Mouse (Mus musculus): ENCODE results near the gene Ankdd1a. TPM values are rescaled to one million over a fixed set of nuclear protein-coding genes. Genes with fewer than 3 reads are reported as not detected.

The Ankdd1a gene
- total RNA-seq, 2 experiments from 2014 or later, result 0.22 TPM; not detected in 1

DNA sequence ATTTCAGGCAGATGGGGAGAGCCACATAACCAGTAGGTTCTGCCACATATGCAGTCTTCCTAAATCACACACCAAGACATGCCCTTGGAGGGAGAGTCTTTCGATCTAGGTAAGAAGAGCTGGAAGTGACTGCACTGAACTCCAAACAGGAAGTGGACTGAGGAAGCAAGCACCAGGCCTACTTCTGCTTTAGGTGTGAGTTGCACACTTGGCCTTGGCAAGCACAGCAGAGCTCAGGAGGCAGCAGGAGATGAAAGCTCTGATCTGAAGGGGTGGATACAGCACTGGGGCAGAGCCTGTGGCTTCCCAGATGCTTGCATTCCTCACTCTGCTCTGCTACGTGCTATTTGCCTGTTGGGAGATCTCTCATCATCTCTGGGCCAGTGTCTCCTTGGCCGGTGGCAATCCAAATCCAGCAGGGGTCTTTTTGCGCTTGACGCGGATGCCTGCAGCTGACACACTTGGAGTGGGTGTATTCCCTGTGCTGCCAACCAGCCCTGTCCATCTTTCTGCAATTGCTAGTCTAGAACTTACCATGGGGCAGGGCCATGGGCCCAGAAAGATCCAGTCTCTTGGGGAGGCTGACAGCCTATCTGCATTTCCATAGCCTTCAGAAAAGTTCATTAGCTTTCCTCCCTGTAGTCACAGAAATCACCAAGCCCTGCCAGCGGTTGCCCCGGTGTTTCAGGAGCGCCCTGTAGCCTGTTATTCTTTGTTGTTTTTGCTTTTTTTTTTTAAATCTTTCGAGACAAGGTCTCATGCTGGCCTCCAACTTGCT is 25.8 kb upstream of the Ankdd1a start:
- intact Hi-C loops (cut with DNase I), result no loop called here
- DNase-seq, result no peak

DNA sequence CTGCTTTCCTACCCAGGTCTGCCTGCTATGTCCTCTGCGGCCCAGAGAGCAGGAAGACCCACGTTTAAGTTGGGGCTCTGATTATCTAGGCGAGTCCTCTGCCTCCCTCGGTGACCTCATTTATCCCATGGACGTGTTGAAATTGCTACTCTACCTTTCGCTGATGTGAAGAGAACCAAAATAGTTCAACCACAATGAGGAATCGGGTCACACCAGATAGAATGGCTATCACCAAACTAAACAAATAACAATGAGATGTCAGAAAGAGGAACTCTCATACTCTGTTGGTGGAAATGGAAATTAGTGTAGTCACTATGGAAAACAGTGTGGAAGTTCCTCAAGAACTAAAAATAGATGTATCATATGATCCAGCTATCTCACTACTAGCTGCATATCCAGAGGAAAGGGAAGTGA is 22.1 kb upstream of the Ankdd1a start:
- DNase-seq, result no peak
- intact Hi-C loops (cut with DNase I), result loop anchor here (5.0 kb wide), 1 partner anchor 35 kb away; no protein-coding TSS in a partner anchor

DNA sequence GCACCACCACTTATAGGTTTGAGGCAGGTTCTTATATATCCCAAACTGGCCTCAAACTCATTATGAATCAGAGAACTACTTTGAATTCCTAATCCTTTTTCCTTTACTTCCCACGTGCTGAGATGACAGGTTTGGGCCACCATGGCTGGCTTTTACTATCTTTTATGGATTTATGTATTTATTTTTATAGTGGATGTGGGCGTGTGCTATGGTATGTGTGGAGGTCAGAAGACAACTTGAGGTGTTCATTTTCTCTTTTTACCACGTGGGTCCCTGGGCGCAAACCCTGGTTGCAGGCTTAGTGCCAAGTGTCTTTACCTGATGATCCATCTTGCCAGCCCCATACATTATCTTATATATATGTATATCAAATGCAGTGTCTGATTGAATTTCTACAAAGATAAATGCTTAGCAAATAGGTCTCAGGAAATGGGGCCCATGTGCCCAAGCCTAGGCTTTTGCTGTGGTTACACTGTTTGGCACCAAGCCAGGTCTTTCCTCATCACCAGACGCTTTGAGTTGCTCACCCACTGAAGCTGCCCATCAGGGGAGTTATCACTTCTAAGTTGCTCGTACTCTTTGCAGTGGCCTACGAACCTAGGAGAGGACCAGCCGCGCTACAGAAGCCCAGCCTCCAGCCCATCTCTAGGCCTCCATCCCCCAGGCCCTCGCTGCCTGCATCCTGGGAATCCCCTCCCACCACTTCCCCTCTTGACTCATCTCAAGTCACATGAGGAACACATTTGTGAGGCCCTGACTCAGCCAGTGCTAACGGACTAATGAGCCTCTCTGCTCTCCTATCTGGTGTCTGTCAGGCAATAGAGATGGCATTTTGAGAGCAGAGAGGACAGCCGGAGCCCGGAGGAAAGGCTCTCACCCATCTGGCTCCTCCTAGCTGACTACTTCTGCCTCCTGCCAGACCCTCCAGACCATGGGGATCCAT is 21.4 kb upstream of the Ankdd1a start:
- intact Hi-C loops (cut with DNase I), result loop anchor here (5.0 kb wide), 1 partner anchor 36 kb away; no protein-coding TSS in a partner anchor
- DNase-seq, result peak; percentile 63 to 67

DNA sequence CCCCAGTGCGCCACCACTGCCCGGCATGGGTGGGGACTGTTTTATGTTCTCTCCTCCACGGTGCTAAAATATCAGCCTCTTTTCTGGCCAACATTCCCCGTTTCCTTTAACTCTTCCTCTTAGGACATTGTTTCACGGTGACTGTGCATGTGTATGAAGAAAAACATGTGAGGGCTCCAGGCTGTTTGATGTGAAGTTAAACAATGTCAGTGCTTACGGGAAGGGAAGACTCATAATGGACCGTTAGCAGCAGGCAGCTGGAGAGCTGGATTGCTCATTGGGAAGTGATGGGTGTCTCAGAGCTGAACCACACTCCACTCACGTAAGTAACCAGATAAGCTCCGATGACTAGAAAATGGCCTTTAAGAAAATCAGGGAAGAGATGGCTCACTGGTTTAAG is 19.7 kb upstream of the Ankdd1a start:
- no peak for DNase-seq
- intact Hi-C loops (cut with DNase I), result loop anchor here (5.0 kb wide), 1 partner anchor 38 kb away; no protein-coding TSS in a partner anchor

DNA sequence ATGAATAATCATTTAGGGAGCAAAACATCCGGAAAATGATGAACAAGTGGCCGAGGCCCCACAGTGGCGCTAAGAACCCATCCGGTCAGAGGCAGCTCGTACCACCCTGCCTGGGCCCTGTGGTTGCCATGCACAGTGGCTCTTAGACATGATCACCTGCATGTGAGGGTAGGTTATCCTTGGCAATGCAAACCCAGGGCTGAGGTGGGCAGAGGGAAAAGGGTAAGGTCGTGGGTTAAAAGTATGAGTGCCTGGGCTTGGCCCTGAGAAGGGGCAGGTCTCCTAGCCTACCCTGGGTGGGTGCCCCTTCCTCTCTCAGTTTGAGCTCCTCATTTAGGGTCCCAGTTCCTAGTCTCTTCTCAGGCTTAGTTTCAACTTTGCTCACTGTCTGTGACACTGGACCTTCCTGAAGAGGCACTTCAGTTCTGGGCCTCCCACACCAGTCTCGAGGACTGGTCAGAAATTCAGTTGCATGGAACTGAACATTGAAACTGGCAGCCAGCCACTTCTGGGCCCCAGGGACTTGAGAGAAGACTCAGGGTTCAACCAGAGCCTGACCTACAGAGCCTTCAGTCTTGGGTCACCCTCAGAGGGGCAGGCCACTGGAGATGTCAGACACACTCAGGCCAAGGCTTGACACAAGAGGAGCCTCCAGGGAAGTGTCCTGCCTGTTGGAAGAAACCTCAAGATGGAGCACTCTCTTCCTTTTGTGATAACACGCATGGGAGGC is 18.1 kb upstream of the Ankdd1a start:
- intact Hi-C loops (cut with DNase I), result no loop called here
- peak in 1 of 2 experiments; percentile 56 for DNase-seq

DNA sequence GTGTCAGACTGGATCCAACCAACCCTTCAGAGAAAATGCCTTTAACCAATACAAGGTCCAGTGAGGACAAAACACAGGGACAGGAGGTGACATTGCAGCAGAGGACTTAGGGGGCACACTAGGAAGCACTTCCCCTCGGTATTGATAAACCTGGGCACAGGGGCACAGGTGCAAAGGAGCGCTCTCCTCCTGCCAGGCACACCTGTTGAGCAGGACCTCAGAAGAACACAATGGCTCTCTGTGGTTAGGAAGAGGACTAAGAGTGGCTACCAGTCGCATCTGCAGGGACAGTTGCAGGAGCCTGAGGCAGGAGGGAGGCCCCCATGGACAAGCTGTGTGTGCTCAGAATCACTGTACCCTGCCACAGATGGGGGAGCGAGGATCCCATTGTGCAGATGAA is 16.5 kb upstream of the Ankdd1a start:
- intact Hi-C loops (cut with DNase I), result no loop called here
- DNase-seq, result no peak

DNA sequence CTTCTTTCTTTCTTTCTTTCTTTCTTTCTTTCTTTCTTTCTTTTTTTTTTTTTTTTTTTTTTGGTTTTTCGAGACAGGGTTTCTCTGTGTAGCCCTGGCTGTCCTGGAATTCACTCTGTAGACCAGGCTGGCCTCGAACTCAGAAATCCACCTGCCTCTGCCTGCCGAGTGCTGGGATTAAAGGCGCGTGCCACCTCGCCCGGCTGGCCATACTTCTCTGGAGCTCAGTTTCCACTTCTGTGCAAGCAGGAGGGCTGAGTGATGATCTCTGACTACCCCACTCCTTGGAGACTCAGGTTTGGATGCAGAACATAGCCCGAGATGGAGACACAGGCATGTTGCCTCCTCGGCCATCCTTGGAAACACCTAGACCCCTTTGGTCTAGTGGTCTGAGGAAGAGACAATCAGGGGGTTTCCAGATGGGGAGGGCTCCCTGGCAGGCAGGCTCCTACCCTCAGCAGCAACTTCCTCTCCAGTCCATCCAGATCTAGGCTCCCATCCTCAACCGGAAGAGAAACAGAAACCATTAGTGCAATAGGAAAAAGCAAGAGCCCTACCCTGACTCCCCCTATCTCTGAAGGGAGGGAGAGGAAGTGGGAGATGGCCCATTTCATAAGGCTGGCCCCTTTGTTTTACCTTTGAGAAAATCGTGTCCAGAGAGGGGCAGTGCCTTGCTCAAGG is 15.9 kb upstream of the Ankdd1a start:
- intact Hi-C loops (cut with DNase I), result no loop called here
- DNase-seq, result no peak

DNA sequence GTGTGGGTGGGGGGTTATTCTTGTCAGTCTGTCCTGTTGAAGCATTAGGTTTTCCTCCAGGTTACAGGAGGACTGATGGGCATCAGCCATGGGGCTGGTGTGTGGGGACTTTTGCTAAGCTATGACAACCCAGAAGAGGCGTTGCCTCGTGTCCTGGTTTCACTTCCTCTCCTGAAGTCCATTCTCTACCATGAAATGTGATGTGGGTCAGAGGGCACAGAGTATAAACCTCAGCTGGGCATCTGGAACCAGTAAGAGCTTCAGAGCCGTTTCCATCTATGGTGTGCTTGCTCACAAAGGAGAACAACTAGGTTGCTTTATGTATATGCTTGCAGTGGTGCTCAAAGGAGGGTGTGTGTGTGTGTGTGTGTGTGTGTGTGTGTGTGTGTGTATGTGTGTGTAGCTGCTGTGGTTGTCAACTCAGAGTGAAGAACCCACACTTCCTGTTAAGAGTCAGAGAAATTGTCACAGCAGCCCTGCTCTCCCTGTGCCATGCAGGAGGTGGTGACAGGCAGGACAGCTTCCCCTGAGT is 15.3 kb upstream of the Ankdd1a start:
- intact Hi-C loops (cut with DNase I), result no loop called here
- peak in 1 of 2 experiments; percentile 41 for DNase-seq

DNA sequence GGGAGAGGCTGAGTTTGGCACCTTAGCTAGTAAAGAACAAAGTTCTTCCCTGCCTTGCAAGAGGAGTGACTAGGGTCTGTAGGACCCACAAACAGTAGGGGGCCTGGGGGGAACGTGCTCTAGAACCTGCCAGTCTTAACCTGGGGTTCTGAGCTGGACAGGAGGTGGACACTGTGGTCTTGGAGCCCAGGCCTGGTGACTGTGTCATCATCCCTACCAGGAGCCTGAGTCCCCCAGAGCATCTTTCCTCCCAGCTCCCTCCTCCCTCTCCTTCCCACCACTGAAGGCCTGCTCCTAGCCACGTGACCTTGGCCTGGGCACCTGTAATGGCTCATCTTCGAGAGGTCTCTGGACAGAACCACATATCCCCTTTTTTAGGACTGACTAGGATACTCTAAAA is 14.1 kb upstream of the Ankdd1a start:
- intact Hi-C loops (cut with DNase I), result no loop called here
- DNase-seq, result no peak

DNA sequence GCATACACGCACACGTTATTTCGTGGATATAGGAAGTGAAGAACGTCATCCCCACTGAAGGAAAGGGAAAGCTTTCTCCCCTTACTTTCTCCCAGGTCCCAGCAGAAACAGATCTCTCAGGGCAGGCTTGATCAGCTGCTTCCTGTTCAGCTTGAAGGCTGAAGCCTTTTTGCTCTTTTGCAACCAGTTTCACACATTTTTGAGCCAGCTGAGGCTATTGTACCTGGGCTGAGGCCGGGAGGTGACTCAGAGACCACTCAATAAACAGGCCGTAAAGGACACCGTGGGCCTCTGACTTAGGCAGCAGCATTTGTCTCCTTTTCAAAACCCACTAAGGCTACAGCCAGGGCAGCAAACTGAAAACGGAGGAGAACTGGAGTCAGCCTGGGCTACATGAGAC is 13.0 kb upstream of the Ankdd1a start:
- intact Hi-C loops (cut with DNase I), result no loop called here
- no peak for DNase-seq

DNA sequence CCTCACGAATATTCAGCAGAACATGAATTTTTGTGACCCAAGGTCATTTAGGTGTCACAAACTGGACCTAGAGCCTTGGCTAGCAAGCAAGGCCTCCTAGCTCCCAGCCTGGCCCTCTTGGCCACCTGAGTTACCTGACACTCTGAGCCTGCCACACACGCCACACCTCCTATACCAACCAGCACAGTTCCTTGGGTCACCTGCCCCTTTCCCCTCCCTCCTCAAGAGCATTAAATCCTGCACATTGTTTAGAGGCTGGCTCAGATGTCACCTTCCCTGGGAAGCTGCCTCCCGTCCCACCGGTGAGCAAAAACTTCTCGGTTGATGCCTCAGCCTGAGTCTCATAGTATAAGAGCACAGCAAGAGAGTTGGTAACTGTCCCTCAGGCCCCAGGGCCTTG is 11.3 kb upstream of the Ankdd1a start:
- intact Hi-C loops (cut with DNase I), result no loop called here

DNA sequence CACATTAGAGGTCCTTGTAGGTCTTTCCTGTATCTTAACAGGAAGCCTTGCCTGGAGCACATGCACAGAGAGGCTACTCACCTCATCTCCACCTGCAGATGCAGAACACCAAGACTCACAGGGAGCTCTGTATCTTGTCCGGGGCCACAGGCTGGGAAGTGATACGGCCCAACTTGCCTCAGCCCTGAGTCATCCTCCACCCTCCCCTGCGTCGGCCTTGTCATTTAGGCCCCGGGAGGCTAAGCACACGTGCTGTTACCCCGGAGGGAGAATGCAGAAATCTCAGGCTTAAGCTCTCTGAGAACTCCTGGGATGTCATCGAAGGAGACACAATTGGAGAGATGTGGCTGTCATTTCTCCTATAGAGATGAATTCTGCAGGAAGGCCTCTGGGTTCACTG is 9.7 kb upstream of the Ankdd1a start:
- DNase-seq, result no peak
- intact Hi-C loops (cut with DNase I), result no loop called here

More for the DNA sequence above, 11.3 kb upstream of the Ankdd1a start:
- DNase-seq, result no peak

DNA sequence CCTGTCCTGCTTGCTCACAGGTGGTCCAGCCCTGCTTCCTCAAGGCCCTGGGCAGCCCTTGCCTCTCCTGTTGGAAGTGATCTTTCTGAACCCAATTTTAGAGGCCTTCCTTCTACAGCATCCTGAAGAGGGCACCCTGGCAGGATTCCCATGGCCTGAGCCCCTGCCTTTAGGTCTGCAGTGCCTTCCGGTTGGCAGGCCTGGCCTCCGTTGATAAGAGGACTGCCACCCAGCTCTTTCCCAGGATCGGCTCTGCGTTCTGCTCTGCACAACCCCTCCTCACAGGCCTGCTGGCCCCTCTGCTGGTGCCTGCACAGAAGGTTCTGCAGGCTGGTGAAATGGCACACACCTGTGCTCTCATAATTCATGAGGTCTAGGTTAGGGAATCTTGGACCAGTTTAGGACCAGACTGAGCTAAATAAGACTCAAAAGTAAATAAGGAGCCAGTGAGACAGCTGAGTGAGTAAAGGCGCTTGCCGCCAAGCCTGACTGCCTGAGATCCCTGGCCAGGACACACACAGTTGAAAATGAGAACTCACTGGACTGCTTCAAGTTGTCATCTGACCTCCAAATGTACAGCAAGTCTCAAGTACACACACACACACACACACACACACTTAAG is 8.5 kb upstream of the Ankdd1a start:
- intact Hi-C loops (cut with DNase I), result no loop called here

DNA sequence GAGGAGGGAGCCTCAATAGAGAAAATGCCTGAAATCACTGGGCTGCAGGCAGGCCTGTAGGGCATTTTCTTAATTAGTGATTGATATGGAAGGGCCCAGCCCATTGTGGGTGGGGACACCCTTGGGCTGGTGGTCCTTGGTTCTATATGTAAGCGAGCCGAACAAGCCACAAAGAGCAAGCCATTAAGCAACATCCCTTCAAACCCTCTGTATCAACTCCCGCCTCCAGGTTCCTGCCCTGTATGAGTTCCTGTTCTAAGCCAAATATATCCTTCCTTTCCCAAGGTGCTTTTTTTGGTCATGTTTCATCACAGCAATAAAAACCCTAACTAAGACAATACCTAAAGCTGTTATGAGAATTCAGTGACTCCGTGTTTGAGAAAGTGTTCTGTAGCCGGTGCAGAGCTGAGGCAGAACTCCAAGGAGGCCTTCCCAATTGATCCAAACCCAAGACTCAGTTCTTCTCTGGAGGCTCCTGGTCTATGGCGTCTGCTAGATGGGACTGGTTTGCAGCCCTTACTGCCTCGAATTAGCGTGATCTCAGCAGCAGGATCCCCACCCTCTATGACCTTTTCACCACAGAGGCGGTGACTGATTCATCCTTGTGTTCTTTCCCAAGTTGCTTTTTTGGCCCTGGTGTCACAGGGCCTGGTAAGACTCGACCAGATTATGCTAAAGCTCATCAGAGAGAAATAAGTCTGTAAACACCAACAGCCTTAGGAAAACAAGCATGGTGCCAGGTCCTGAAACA is 5.6 kb upstream of the Ankdd1a start:
- intact Hi-C loops (cut with DNase I), result no loop called here
- DNase-seq, result no peak

More for the DNA sequence above, 8.5 kb upstream of the Ankdd1a start:
- no peak for DNase-seq

DNA sequence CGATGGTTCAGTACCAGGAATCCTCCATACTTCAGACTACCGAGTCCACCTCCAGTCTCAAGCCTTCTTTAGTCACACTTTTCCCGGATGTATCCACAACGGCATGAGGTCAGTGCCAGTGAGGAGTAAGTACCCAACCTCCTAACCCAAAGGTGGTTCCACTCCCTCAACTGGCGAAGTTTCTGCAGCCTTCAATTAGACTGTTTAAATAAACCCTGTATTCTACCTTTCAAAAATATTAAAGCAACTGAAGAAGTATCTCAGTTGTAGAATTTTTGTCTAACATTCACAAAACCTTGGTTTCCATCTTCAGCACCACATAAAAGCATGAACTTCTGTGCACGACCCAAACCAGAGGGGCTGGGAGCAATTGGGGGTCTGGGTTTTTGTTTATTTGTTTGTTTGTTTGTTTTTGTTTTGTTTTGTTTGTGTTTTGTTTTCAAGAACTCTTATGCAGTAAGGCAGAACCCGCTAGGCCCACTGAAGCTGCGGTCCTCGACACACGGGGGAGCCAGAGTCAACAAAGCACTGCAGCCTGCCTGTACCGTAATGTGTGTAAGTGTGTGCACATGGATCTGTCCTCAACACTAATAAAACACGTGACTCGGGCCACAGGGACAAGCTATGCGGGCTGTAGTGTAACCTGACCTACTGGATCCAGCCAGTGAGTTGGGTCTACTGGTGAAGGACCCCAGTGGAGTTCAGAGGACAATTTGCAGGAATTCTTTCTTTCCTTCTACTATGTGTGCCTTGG is 3.8 kb upstream of the Ankdd1a start:
- DNase-seq, result peak; percentile 88 to 92
- intact Hi-C loops (cut with DNase I), result loop anchor here (1.0 kb wide), 1 partner anchor 58 kb away; no protein-coding TSS in a partner anchor

DNA sequence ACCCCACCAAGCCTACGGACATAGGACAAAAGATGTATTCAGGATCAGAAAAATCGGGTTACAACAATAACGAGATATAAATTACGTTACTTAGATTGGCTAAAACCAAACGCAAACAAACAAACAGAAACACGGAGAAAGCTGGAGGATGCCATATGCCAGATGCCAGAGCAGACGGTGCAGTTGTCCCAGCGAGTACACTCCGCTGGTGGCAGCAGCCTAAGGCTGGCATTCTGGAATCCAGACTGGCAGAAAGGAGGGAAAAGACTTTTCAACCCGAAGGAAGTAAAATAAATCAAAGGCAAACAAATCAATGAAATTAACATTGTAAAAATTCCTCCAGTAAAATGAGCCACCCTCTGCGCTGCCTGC is 498 bp upstream of the Ankdd1a start:
- no peak for DNase-seq
- intact Hi-C loops (cut with DNase I), result no loop called here

DNA sequence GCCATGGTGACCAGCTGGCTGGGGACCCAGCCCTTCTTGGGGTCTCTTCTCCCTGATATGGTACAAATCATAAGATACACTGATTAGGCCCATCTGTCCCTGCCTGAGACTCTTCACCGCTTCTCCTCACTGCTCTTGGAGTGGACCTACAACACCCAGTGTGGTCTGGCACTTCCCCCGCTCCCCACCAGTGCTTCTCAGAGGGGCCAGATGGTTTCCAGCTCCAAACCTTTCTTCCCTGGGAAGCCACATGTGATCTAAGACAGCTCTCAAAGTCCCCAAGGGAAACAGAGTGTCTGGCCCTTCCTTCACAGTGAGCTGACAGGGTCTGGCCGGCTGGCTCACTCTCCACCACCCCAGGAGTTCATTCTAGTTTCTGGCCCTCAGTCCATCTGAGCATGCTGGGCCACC is 5.1 kb downstream of the Ankdd1a start:
- DNase-seq, result no peak
- intact Hi-C loops (cut with DNase I), result no loop called here

DNA sequence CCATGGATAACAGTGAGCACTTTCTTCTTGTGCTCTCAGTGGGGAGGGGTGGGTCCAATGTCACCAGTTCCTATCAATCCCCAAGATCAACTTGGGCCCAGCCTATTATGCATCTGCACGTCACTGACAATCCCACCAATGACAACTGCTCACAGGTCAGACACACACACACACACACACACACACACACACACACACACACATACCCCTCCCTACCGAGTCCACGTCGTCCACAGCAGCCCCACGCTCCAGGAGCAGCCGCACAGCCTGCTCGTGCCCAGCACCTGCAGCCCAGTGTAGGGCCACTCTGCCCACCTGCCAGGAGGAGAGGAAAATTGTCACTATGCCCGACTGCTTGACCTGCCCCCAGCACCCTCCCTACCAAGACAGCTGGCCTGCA is 5.6 kb downstream of the Ankdd1a start:
- no peak for DNase-seq
- intact Hi-C loops (cut with DNase I), result no loop called here

Measured in heart, postnatal 10 days (tissue).